Mouse (Mus musculus): ENCODE measurements around the gene Olfr995.

- TF ChIP-seq POLR2A (IDR thresholded peaks at IDR 0.05; ENCODE audit: borderline replicate concordance, extremely low read depth, insufficient read depth, insufficient read length, poor library complexity, severe bottlenecking) (no peak), CTCF (IDR thresholded peaks at IDR 0.05; ENCODE audit: borderline replicate concordance, extremely low read depth, insufficient read depth, insufficient read length) (no peak)
Observed at GRCm38 (mm10) chr2:85436351-85436750, 7.1 kb downstream of the Olfr995 start, which contains the start of gene Olfr994.

Data from brain, embryonic 14.5 days (tissue).